Mouse (Mus musculus) heart, postnatal 14 days (tissue): ENCODE data around the gene Qtrt2. TPM values are rescaled to one million over a fixed set of nuclear protein-coding genes. Genes with fewer than 3 reads are reported as not detected.

Experiments used
- DNase-seq, 2 experiments: peaks; one replicate each; pipeline ENCODE4 v3.0.0; 2021 to 2022
- intact Hi-C: fragments of 180-260 bp; cut with DNase I; formaldehyde crosslinking; loops from one replicate; pipeline ENCODE4 v1.15.1; 2025
- total RNA-seq, 2 experiments: library from RNA; stranded (reverse); gene quantifications; 2 replicates each; pipeline ENCODE4 v1.2.3; 2021

Gene Qtrt2
- total RNA-seq, 2 experiments from 2014 or later = 14.7 to 16.2 TPM

- DNase-seq = no peak
- intact Hi-C loops = no loop called here
These were observed 76.8 kb downstream of the Qtrt2 start for GRCm38 (mm10) chr16:43849839-43850238.

GRCm38 (mm10) chr16:43841236-43841635, 85.4 kb downstream of the Qtrt2 start:
- intact Hi-C loops = no loop called here
- DNase-seq = no peak

GRCm38 (mm10) chr16:43831957-43832356, 94.7 kb downstream of the Qtrt2 start:
- intact Hi-C loops = no loop called here
- DNase-seq = no peak

- DNase-seq = no peak
- intact Hi-C loops = no loop called here
These were observed 99.1 kb downstream of the Qtrt2 start for GRCm38 (mm10) chr16:43827492-43827891.

- no peak for DNase-seq
- intact Hi-C loops = no loop called here
These were observed 108.2 kb downstream of the Qtrt2 start for GRCm38 (mm10) chr16:43818404-43818803.

GRCm38 (mm10) chr16:43816321-43816720, 110.3 kb downstream of the Qtrt2 start:
- no peak for DNase-seq
- intact Hi-C loops = no loop called here

- no peak for DNase-seq
- intact Hi-C loops = no loop called here
These were observed 112.0 kb downstream of the Qtrt2 start for GRCm38 (mm10) chr16:43814644-43815043.

Other genes starting within 250 kb of the Qtrt2 start
- not detected for gene Drd3, start 172.8 kb downstream of the Qtrt2 start, total RNA-seq
- gene Ccdc191, start 37.0 kb downstream of the Qtrt2 start, total RNA-seq = 1 to 10 TPM; 1.7 to 2.7 TPM
- gene Zdhhc23, start 53.0 kb upstream of the Qtrt2 start, total RNA-seq = under 1 TPM; 0.49 to 0.57 TPM
- gene Gramd1c, start 136.5 kb upstream of the Qtrt2 start, total RNA-seq = under 1 TPM; 0.54 to 0.69 TPM
- 10 to 100 TPM; 37.8 to 39.6 TPM for gene Atp6v1a, start 212.9 kb upstream of the Qtrt2 start, total RNA-seq
- 10 to 100 TPM; 52.5 to 56.0 TPM for gene Naa50, start 213.0 kb upstream of the Qtrt2 start, total RNA-seq
- gene Usf3, start 246.4 kb upstream of the Qtrt2 start, total RNA-seq = 10 to 100 TPM; 21.0 to 22.3 TPM